Mouse (Mus musculus): ENCODE measurements around the gene Pik3c2g. TPM values are rescaled to one million over a fixed set of nuclear protein-coding genes. Genes with fewer than 3 reads are reported as not detected.
"Not testable (repeated sequence)": the region's sequence is repeated elsewhere in the genome, so short reads cannot be mapped to it uniquely, and the experiment has no call there.

The Pik3c2g gene
- total RNA-seq, 1 experiment from 2014 or later: 187 TPM

GRCm38 (mm10) chr6:139908997-139909669 is 322.1 kb downstream of the Pik3c2g start:
- no peak for DNase-seq

- no peak for DNase-seq
Measured at GRCm38 (mm10) chr6:139928766-139929165, 341.7 kb downstream of the Pik3c2g start.

- no peak for DNase-seq
Measured at GRCm38 (mm10) chr6:139934861-139935260, 347.8 kb downstream of the Pik3c2g start.

GRCm38 (mm10) chr6:139937581-139937980 is 350.6 kb downstream of the Pik3c2g start:
- not testable (repeated sequence) for DNase-seq

- no peak for DNase-seq
Measured at GRCm38 (mm10) chr6:139947106-139947879, 360.3 kb downstream of the Pik3c2g start.

- peak; percentile 9 for DNase-seq
Measured at GRCm38 (mm10) chr6:139953596-139953995, 366.6 kb downstream of the Pik3c2g start.

- peak; percentile 24 for DNase-seq
Measured at GRCm38 (mm10) chr6:139957531-139958241, 370.7 kb downstream of the Pik3c2g start.

GRCm38 (mm10) chr6:139963775-139964174 is 376.8 kb downstream of the Pik3c2g start:
- DNase-seq: no peak

GRCm38 (mm10) chr6:139964895-139965294 is 377.9 kb downstream of the Pik3c2g start:
- no peak for DNase-seq

GRCm38 (mm10) chr6:139966684-139967083 is 379.7 kb downstream of the Pik3c2g start:
- DNase-seq: no peak

GRCm38 (mm10) chr6:139971608-139972298 is 384.7 kb downstream of the Pik3c2g start:
- no peak for DNase-seq

GRCm38 (mm10) chr6:139974668-139975067 is 387.6 kb downstream of the Pik3c2g start:
- no peak for DNase-seq

- no peak for DNase-seq
Measured at GRCm38 (mm10) chr6:139978114-139978513, 391.1 kb downstream of the Pik3c2g start.

GRCm38 (mm10) chr6:139981061-139981460 is 394.0 kb downstream of the Pik3c2g start:
- no peak for DNase-seq

GRCm38 (mm10) chr6:139984069-139984468 is 397.0 kb downstream of the Pik3c2g start:
- DNase-seq: no peak

- DNase-seq: no peak
Measured at GRCm38 (mm10) chr6:139986564-139986963, 399.5 kb downstream of the Pik3c2g start.

- no peak for DNase-seq
Measured at GRCm38 (mm10) chr6:139989075-139989474, 402.1 kb downstream of the Pik3c2g start.

GRCm38 (mm10) chr6:139989597-139989996 is 402.6 kb downstream of the Pik3c2g start:
- DNase-seq: no peak

GRCm38 (mm10) chr6:140005181-140005580 is 418.2 kb downstream of the Pik3c2g start:
- DNase-seq: no peak

All from adrenal gland, postnatal 25 days (tissue).